1 mouse cellular context compared by ENCODE assay signal in the genomic region with DNA sequence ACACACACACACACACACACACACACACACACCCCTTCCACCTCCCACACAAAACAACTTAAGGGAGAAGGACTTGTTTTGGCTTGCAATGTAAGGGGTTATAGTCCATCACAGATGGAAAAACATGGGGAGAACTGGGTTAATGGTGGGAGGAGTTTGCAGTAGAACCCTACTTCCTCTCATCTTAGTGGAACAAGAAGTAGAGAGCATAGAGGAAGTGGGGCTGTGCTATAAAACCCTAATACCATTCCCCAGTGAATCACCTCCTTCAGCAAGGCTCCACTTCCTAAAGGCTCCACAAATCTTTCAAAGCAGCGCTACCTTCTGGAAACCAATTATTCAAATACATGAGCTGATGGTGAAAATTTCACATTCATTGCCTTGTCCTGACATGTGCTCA.
TF ChIP-seq lines count a peak whose summit lies in the region.

No protein-coding gene starts in this region.

TF ChIP-seq in CH12.LX, 34 proteins besides CTCF, POLR2A, EP300 and RAD21 (continued from another document):
- TF ChIP-seq POLR2AphosphoS2 (IDR thresholded peaks at IDR 0.05; ENCODE audit: low read depth, low read length): no peak
- TF ChIP-seq SIN3A (IDR thresholded peaks at IDR 0.05; ENCODE audit: low read length): no peak
- no peak for TF ChIP-seq ZMIZ1 (IDR thresholded peaks at IDR 0.05; ENCODE audit: low read depth, low read length)
- no peak for TF ChIP-seq USF1 (IDR thresholded peaks at IDR 0.05; ENCODE audit: low read depth, low read length)
- no peak for TF ChIP-seq CHD2 (IDR thresholded peaks at IDR 0.05; ENCODE audit: low read length)
- no peak for TF ChIP-seq USF2 (conservative IDR thresholded peaks at IDR 0.05; ENCODE audit: low read depth, low read length)
